Mouse (Mus musculus): ENCODE measurements at regions not wholly inside any gene's neighbourhood (a gene's known extent, or its start where the extent isn't known, plus 50 kb on each side); places are given as distances from the start of the nearest gene placed in this dataset.

GRCm38 (mm10) chr12:26796367-26796766 is 327.4 kb downstream of the Cmpk2 start:
- Histone ChIP-seq H3K27ac (ENCODE audit: low read length) (no peak overlapping the region), H3K9me3 (replicated peaks; ENCODE audit: control insufficient read depth, low read length) (no peaks in the 10 kb centered on the region), H3K4me2 (ENCODE audit: low read depth, low read length) (no peak overlapping the region), H3K27me3 (ENCODE audit: control insufficient read depth, insufficient read depth, low read length) (no peaks in the 10 kb centered on the region), H3K4me1 (ENCODE audit: control insufficient read depth, insufficient read depth, low read length) (no peaks in the 10 kb centered on the region), H3K4me3 (replicated peaks; ENCODE audit: low read length) (no peak overlapping the region), H3K36me3 (ENCODE audit: control insufficient read depth, insufficient read depth, low read length) (no peaks in the 10 kb centered on the region), H3K9ac (ENCODE audit: low read length) (no peak overlapping the region)
- 72% methylated on average over 2 of the region's 2 CpGs for WGBS
- no peak for ATAC-seq (ENCODE audit: insufficient read depth, low FRiP score)

- no peaks in the 10 kb centered on the region for H3K4me1 ChIP-seq (ENCODE audit: control insufficient read depth, insufficient read depth, low read length)
- no peak overlapping the region for H3K27ac ChIP-seq (ENCODE audit: low read length)
- H3K27me3 ChIP-seq (ENCODE audit: control insufficient read depth, insufficient read depth, low read length): no peaks in the 10 kb centered on the region
- H3K36me3 ChIP-seq (ENCODE audit: control insufficient read depth, insufficient read depth, low read length): no peaks in the 10 kb centered on the region
- H3K4me2 ChIP-seq (ENCODE audit: low read depth, low read length): no peak overlapping the region
- WGBS: 84% methylated on average over 10 of the region's 10 CpGs
- H3K4me3 ChIP-seq (replicated peaks; ENCODE audit: low read length): no peak overlapping the region
- H3K9ac ChIP-seq (ENCODE audit: low read length): no peak overlapping the region
- no peaks in the 10 kb centered on the region for H3K9me3 ChIP-seq (replicated peaks; ENCODE audit: control insufficient read depth, low read length)
- ATAC-seq (ENCODE audit: insufficient read depth, low FRiP score): no peak
These were observed 320.4 kb downstream of the Cmpk2 start for GRCm38 (mm10) chr12:26789336-26789846.

GRCm38 (mm10) chr12:26785550-26785949 is 316.5 kb downstream of the Cmpk2 start:
- ATAC-seq (ENCODE audit: insufficient read depth, low FRiP score): no peak
- Histone ChIP-seq H3K4me1 (ENCODE audit: control insufficient read depth, insufficient read depth, low read length) (no peaks in the 10 kb centered on the region), H3K36me3 (ENCODE audit: control insufficient read depth, insufficient read depth, low read length) (no peaks in the 10 kb centered on the region), H3K27me3 (ENCODE audit: control insufficient read depth, insufficient read depth, low read length) (no peaks in the 10 kb centered on the region), H3K4me2 (ENCODE audit: low read depth, low read length) (no peak overlapping the region), H3K4me3 (replicated peaks; ENCODE audit: low read length) (no peak overlapping the region), H3K27ac (ENCODE audit: low read length) (no peak overlapping the region), H3K9ac (ENCODE audit: low read length) (no peak overlapping the region), H3K9me3 (replicated peaks; ENCODE audit: control insufficient read depth, low read length) (no peaks in the 10 kb centered on the region)
- WGBS: 68% methylated on average over 2 of the region's 2 CpGs

GRCm38 (mm10) chr12:26784426-26784825 is 315.4 kb downstream of the Cmpk2 start:
- Histone ChIP-seq H3K4me1 (ENCODE audit: control insufficient read depth, insufficient read depth, low read length) (no peaks in the 10 kb centered on the region), H3K36me3 (ENCODE audit: control insufficient read depth, insufficient read depth, low read length) (no peaks in the 10 kb centered on the region), H3K4me2 (ENCODE audit: low read depth, low read length) (no peak overlapping the region), H3K9me3 (replicated peaks; ENCODE audit: control insufficient read depth, low read length) (no peaks in the 10 kb centered on the region), H3K4me3 (replicated peaks; ENCODE audit: low read length) (no peak overlapping the region), H3K9ac (ENCODE audit: low read length) (no peak overlapping the region), H3K27ac (ENCODE audit: low read length) (no peak overlapping the region), H3K27me3 (ENCODE audit: control insufficient read depth, insufficient read depth, low read length) (no peaks in the 10 kb centered on the region)
- 90% methylated on average over 3 of the region's 3 CpGs for WGBS
- no peak for ATAC-seq (ENCODE audit: insufficient read depth, low FRiP score)

- Histone ChIP-seq H3K36me3 (ENCODE audit: control insufficient read depth, insufficient read depth, low read length) (no peaks in the 10 kb centered on the region), H3K4me3 (replicated peaks; ENCODE audit: low read length) (no peak overlapping the region), H3K27ac (ENCODE audit: low read length) (no peak overlapping the region), H3K4me1 (ENCODE audit: control insufficient read depth, insufficient read depth, low read length) (no peaks in the 10 kb centered on the region), H3K9ac (ENCODE audit: low read length) (no peak overlapping the region), H3K9me3 (replicated peaks; ENCODE audit: control insufficient read depth, low read length) (no peaks in the 10 kb centered on the region), H3K27me3 (ENCODE audit: control insufficient read depth, insufficient read depth, low read length) (no peaks in the 10 kb centered on the region), H3K4me2 (ENCODE audit: low read depth, low read length) (no peak overlapping the region)
- ATAC-seq (ENCODE audit: insufficient read depth, low FRiP score): no peak
- 80% methylated on average over 3 of the region's 3 CpGs for WGBS
These were observed 314.8 kb downstream of the Cmpk2 start for GRCm38 (mm10) chr12:26783800-26784199.

- H3K4me2 ChIP-seq (ENCODE audit: low read depth, low read length): no peak overlapping the region
- no peak overlapping the region for H3K9ac ChIP-seq (ENCODE audit: low read length)
- 76% methylated on average over 3 of the region's 3 CpGs for WGBS
- H3K4me1 ChIP-seq (ENCODE audit: control insufficient read depth, insufficient read depth, low read length): no peaks in the 10 kb centered on the region
- no peaks in the 10 kb centered on the region for H3K36me3 ChIP-seq (ENCODE audit: control insufficient read depth, insufficient read depth, low read length)
- H3K9me3 ChIP-seq (replicated peaks; ENCODE audit: control insufficient read depth, low read length): no peaks in the 10 kb centered on the region
- H3K4me3 ChIP-seq (replicated peaks; ENCODE audit: low read length): no peak overlapping the region
- H3K27ac ChIP-seq (ENCODE audit: low read length): no peak overlapping the region
- no peaks in the 10 kb centered on the region for H3K27me3 ChIP-seq (ENCODE audit: control insufficient read depth, insufficient read depth, low read length)
- no peak for ATAC-seq (ENCODE audit: insufficient read depth, low FRiP score)
These were observed 312.5 kb downstream of the Cmpk2 start for GRCm38 (mm10) chr12:26781537-26781936.

GRCm38 (mm10) chr12:26778796-26779195 is 309.8 kb downstream of the Cmpk2 start:
- no peak overlapping the region for H3K4me3 ChIP-seq (replicated peaks; ENCODE audit: low read length)
- no peak overlapping the region for H3K9ac ChIP-seq (ENCODE audit: low read length)
- ATAC-seq (ENCODE audit: insufficient read depth, low FRiP score): no peak
- no peaks in the 10 kb centered on the region for H3K4me1 ChIP-seq (ENCODE audit: control insufficient read depth, insufficient read depth, low read length)
- H3K36me3 ChIP-seq (ENCODE audit: control insufficient read depth, insufficient read depth, low read length): no peaks in the 10 kb centered on the region
- H3K27me3 ChIP-seq (ENCODE audit: control insufficient read depth, insufficient read depth, low read length): no peaks in the 10 kb centered on the region
- no peaks in the 10 kb centered on the region for H3K9me3 ChIP-seq (replicated peaks; ENCODE audit: control insufficient read depth, low read length)
- no peak overlapping the region for H3K4me2 ChIP-seq (ENCODE audit: low read depth, low read length)
- H3K27ac ChIP-seq (ENCODE audit: low read length): no peak overlapping the region
- WGBS: 66% methylated on average over 3 of the region's 3 CpGs

- H3K9ac ChIP-seq (ENCODE audit: low read length): no peak overlapping the region
- 100% methylated on average over 1 of the region's 1 CpGs for WGBS
- no peaks in the 10 kb centered on the region for H3K4me1 ChIP-seq (ENCODE audit: control insufficient read depth, insufficient read depth, low read length)
- H3K4me3 ChIP-seq (replicated peaks; ENCODE audit: low read length): no peak overlapping the region
- H3K4me2 ChIP-seq (ENCODE audit: low read depth, low read length): no peak overlapping the region
- no peaks in the 10 kb centered on the region for H3K9me3 ChIP-seq (replicated peaks; ENCODE audit: control insufficient read depth, low read length)
- no peaks in the 10 kb centered on the region for H3K27me3 ChIP-seq (ENCODE audit: control insufficient read depth, insufficient read depth, low read length)
- ATAC-seq (ENCODE audit: insufficient read depth, low FRiP score): no peak
- no peak overlapping the region for H3K27ac ChIP-seq (ENCODE audit: low read length)
- H3K36me3 ChIP-seq (ENCODE audit: control insufficient read depth, insufficient read depth, low read length): no peaks in the 10 kb centered on the region
These were observed 308.0 kb downstream of the Cmpk2 start for GRCm38 (mm10) chr12:26776986-26777385.

GRCm38 (mm10) chr12:26774016-26774415 is 305.0 kb downstream of the Cmpk2 start:
- 85% methylated on average over 2 of the region's 2 CpGs for WGBS
- no peaks in the 10 kb centered on the region for H3K27me3 ChIP-seq (ENCODE audit: control insufficient read depth, insufficient read depth, low read length)
- no peaks in the 10 kb centered on the region for H3K9me3 ChIP-seq (replicated peaks; ENCODE audit: control insufficient read depth, low read length)
- no peaks in the 10 kb centered on the region for H3K36me3 ChIP-seq (ENCODE audit: control insufficient read depth, insufficient read depth, low read length)
- no peak overlapping the region for H3K27ac ChIP-seq (ENCODE audit: low read length)
- no peak overlapping the region for H3K4me2 ChIP-seq (ENCODE audit: low read depth, low read length)
- ATAC-seq (ENCODE audit: insufficient read depth, low FRiP score): no peak
- H3K4me1 ChIP-seq (ENCODE audit: control insufficient read depth, insufficient read depth, low read length): no peaks in the 10 kb centered on the region
- H3K4me3 ChIP-seq (replicated peaks; ENCODE audit: low read length): no peak overlapping the region
- no peak overlapping the region for H3K9ac ChIP-seq (ENCODE audit: low read length)
